ENCODE assay signal across 8 mouse cellular contexts in genomic region chr16:91724247-91724646, GRCm38 (mm10). TPM values are rescaled to one million over a fixed set of nuclear protein-coding genes. Genes with fewer than 3 reads are reported as not detected.
DNase-seq lines count a peak whose midpoint lies in the region; ATAC-seq and TF ChIP-seq lines count a peak whose summit lies in the region.

No protein-coding gene starts in this region.

- peaks cover 10% of the 10 kb centered on the region for H3K4me1 ChIP-seq in forebrain, postnatal 0 days (ENCODE audit: insufficient read depth)
- peaks cover 16% of the 10 kb centered on the region for H3K4me1 ChIP-seq in forebrain, embryonic 12.5 days

- H3K27ac ChIP-seq in forebrain, postnatal 0 days (ENCODE audit: low read depth, low read length): no peak overlapping the region
- H3K27ac ChIP-seq in forebrain, embryonic 12.5 days: no peak overlapping the region

- no peak overlapping the region for H3K4me3 ChIP-seq in forebrain, postnatal 0 days (ENCODE audit: low read depth, low read length)
- H3K4me3 ChIP-seq in forebrain, embryonic 12.5 days (replicated peaks): no peak overlapping the region

- H3K9ac ChIP-seq in forebrain, postnatal 0 days: no peak overlapping the region
- no peak overlapping the region for H3K9ac ChIP-seq in forebrain, embryonic 12.5 days

- no peaks in the 10 kb centered on the region for H3K9me3 ChIP-seq in forebrain, postnatal 0 days (ENCODE audit: low read length)
- no peaks in the 10 kb centered on the region for H3K9me3 ChIP-seq in forebrain, embryonic 12.5 days

- H3K36me3 ChIP-seq in forebrain, postnatal 0 days (ENCODE audit: insufficient read depth): no peaks in the 10 kb centered on the region
- H3K36me3 ChIP-seq in forebrain, embryonic 12.5 days (replicated peaks): peaks cover 19% of the 10 kb centered on the region; the same call in 1 of the 2 replicates

- ATAC-seq in forebrain, postnatal 0 days: no peak
- no peak for ATAC-seq in forebrain, embryonic 12.5 days (ENCODE audit: low FRiP score)

- WGBS in forebrain, postnatal 0 days: 45% methylated on average over 3 of the region's 3 CpGs
- 45% methylated on average over 3 of the region's 3 CpGs for WGBS in forebrain, embryonic 12.5 days

- no peak overlapping the region for H3K4me2 ChIP-seq in forebrain, postnatal 0 days (ENCODE audit: low read depth)
- H3K4me2 ChIP-seq in forebrain, embryonic 12.5 days: no peak overlapping the region

- DNase-seq in forebrain, postnatal 0 days: peak; percentile 39
- DNase-seq in right cerebral cortex, postnatal 4 days: peak; percentile 42
- DNase-seq in right cerebral cortex, postnatal 14 days: no peak
- DNase-seq in cerebellum, adult 9-10 months: peak; percentile 78
- peak; percentile 45 to 74 for DNase-seq in kidney, adult 8-10 months
- peak; percentile 55 to 73 for DNase-seq in lung, postnatal 4 days
- peak; percentile 71 for DNase-seq in thymus, postnatal 25 days

- TF ChIP-seq CTCF in forebrain, postnatal 0 days (IDR thresholded peaks at IDR 0.05; ENCODE audit: low read depth): peak; percentile 73

- no peaks in the 10 kb centered on the region for H3K27me3 ChIP-seq in forebrain, postnatal 0 days (ENCODE audit: insufficient read depth, low read length)
- H3K27me3 ChIP-seq in forebrain, embryonic 12.5 days: no peaks in the 10 kb centered on the region

RNA-seq across cellular contexts. Expression of gene Cryzl1, which starts 4.5 kb away (rescaled TPM):
- 62.5 and 69.5 TPM in 2 replicates for total RNA-seq in forebrain, postnatal 0 days (2014; rRNA removed)
- 94.8 and 97.1 TPM in 2 replicates for polyA plus RNA-seq in forebrain, postnatal 0 days (2015; fragmentation: Nextera tagmentation; extraction: Ambion mirVana)
- 76.7 and 79.5 TPM in 2 replicates for polyA plus RNA-seq in forebrain, embryonic 12.5 days (2016; fragmentation: Nextera tagmentation; extraction: Ambion mirVana)

RNA-seq across cellular contexts. Expression of gene Itsn1, which starts 4.8 kb away (rescaled TPM):
- total RNA-seq in forebrain, postnatal 0 days (2014; rRNA removed): 79.2 and 90.5 TPM in 2 replicates
- 30.1 and 43.5 TPM in 2 replicates for polyA plus RNA-seq in forebrain, postnatal 0 days (2015; fragmentation: Nextera tagmentation; extraction: Ambion mirVana)
- 65.4 and 71.4 TPM in 2 replicates for polyA plus RNA-seq in forebrain, embryonic 12.5 days (2016; fragmentation: Nextera tagmentation; extraction: Ambion mirVana)

RNA-seq across cellular contexts. Expression of gene Donson, which starts 35.7 kb away (rescaled TPM):
- total RNA-seq in forebrain, postnatal 0 days (2014; rRNA removed): 21.9 and 25.8 TPM in 2 replicates
- polyA plus RNA-seq in forebrain, postnatal 0 days (2015; fragmentation: Nextera tagmentation; extraction: Ambion mirVana): 9.8 and 12.3 TPM in 2 replicates
- 34.0 and 36.6 TPM in 2 replicates for polyA plus RNA-seq in forebrain, embryonic 12.5 days (2016; fragmentation: Nextera tagmentation; extraction: Ambion mirVana)
